Mouse (Mus musculus) stomach, postnatal 0 days (tissue): ENCODE results near the gene Olfr628. TPM values are rescaled to one million over a fixed set of nuclear protein-coding genes. Genes with fewer than 3 reads are reported as not detected.

ENCODE experiments used
- ATAC-seq: fragments of 200-750 bp; cut with Nextera tagmentation; 2 replicates; pipeline ENCODE4 v1.8.0; 2017; ENCODE audit not compliant: low FRiP score, low TSS enrichment
- DNase-seq: peaks from one replicate; pipeline ENCODE4 v3.0.0-alpha.2; 2016; ENCODE audit warnings: low spot score
- H3K27ac ChIP-seq: fragments of 300-500 bp; sonication (generic); replicated peaks from 2 replicates; pipeline ENCODE4 v1.5.1; 2014; ENCODE audit warnings: mild to moderate bottlenecking, control low read depth
- H3K27me3 ChIP-seq: fragments of 300-500 bp; sonication (generic); 2 replicates; pipeline ENCODE4 v1.6.1; 2014; ENCODE audit warnings: low read length; ENCODE audit not compliant: control insufficient read depth, insufficient read depth
- H3K36me3 ChIP-seq: fragments of 300-500 bp; sonication (generic); 2 replicates; pipeline ENCODE4 v1.6.1; 2014; ENCODE audit warnings: low read length, mixed read lengths; ENCODE audit not compliant: control insufficient read depth, insufficient read depth
- H3K4me1 ChIP-seq: fragments of 300-500 bp; sonication (generic); replicated peaks from 2 replicates; pipeline ENCODE4 v1.6.1; 2014; ENCODE audit warnings: antibody characterized with exemption; ENCODE audit not compliant: control insufficient read depth, insufficient read depth
- H3K4me2 ChIP-seq: fragments of 300-500 bp; sonication (generic); replicated peaks from 2 replicates; pipeline ENCODE4 v1.6.1; 2014; ENCODE audit warnings: low read depth, mild to moderate bottlenecking, control low read depth, moderate library complexity
- H3K4me3 ChIP-seq: fragments of 300-500 bp; sonication (generic); 2 replicates; pipeline ENCODE4 v1.5.1; 2014; ENCODE audit warnings: low read depth, low read length, control low read depth
- H3K9ac ChIP-seq: fragments of 300-500 bp; sonication (generic); 2 replicates; pipeline ENCODE4 v1.6.1; 2014; ENCODE audit warnings: mild to moderate bottlenecking, low read length, control low read depth, mixed read lengths
- H3K9me3 ChIP-seq: fragments of 300-500 bp; sonication (generic); 2 replicates; pipeline ENCODE4 v1.6.1; 2016; ENCODE audit warnings: low read length; ENCODE audit not compliant: control insufficient read depth
- CTCF ChIP-seq: IDR thresholded peaks from 2 replicates; pipeline ENCODE4 v1.5.1; 2016; ENCODE audit warnings: antibody characterized with exemption, low read depth, mild to moderate bottlenecking, moderate library complexity
- EP300 ChIP-seq: optimal IDR thresholded peaks from 2 replicates; pipeline ENCODE3; 2016; ENCODE audit warnings: antibody characterized with exemption
- WGBS: fragments of 180-500 bp; shearing (Covaris S2); extraction: QIAGEN DNeasy Blood & Tissue Kit; methylation state at CpG from one replicate; pipeline ENCODE4 v1.1.7; 2014; 5-methylcytosine and 5-hydroxymethylcytosine counted together
- polyA plus RNA-seq: library from polyadenylated mRNA; unstranded; fragments of >200 nt; fragmentation: Nextera tagmentation; extraction: Ambion mirVana; gene quantifications from 2 replicates; pipeline ENCODE4 v1.2.1, GENCODE M21; 2015

The Olfr628 gene
- polyA plus RNA-seq, 1 experiment from 2014 or later = not detected

GRCm38 (mm10) chr7:103779598-103779997 is 49.4 kb downstream of the Olfr628 start, which contains the start of gene Olfr68:
Olfr68 (minus strand) TSS chr7:103779698.
- no peak for DNase-seq

More at GRCm38 (mm10) chr7:103779598-103779997, 49.4 kb downstream of the Olfr628 start, which contains the start of gene Olfr68:
- Histone ChIP-seq H3K9me3 (no peaks in the 10 kb centered on the region), H3K36me3 (no peaks in the 10 kb centered on the region), H3K4me1 (no peaks in the 10 kb centered on the region), H3K4me2 (no peak within 1 kb of the TSS), H3K9ac (no peak within 1 kb of the TSS), H3K4me3 (no peak within 1 kb of the TSS), H3K27me3 (no peaks in the 10 kb centered on the region), H3K27ac (no peak within 1 kb of the TSS)
- TF ChIP-seq CTCF = no peak
- TF ChIP-seq EP300 = no peak
- WGBS = 68% methylated on average over 3 of the region's 3 CpGs
- no peak for ATAC-seq

Other genes with a start within 250 kb of the Olfr628 start
- not detected in 2 replicates for gene Olfr609, start 232.3 kb upstream of the Olfr628 start, polyA plus RNA-seq
- not detected in 2 replicates for gene Olfr610, start 218.3 kb upstream of the Olfr628 start, polyA plus RNA-seq
- not detected in 2 replicates for gene Olfr611, start 209.5 kb upstream of the Olfr628 start, polyA plus RNA-seq
- gene Olfr612, start 187.7 kb upstream of the Olfr628 start, polyA plus RNA-seq = not detected in 2 replicates
- gene Olfr613, start 182.3 kb upstream of the Olfr628 start, polyA plus RNA-seq = not detected in 2 replicates
- not detected in 2 replicates for gene Olfr615, start 174.3 kb upstream of the Olfr628 start, polyA plus RNA-seq
- gene Olfr616, start 161.2 kb upstream of the Olfr628 start, polyA plus RNA-seq = not detected in 2 replicates
- gene Olfr617, start 157.3 kb upstream of the Olfr628 start, polyA plus RNA-seq = not detected in 2 replicates
- gene Olfr618, start 140.3 kb upstream of the Olfr628 start, polyA plus RNA-seq = 0.10 and 0.22 TPM in 2 replicates
- gene Olfr619, start 129.8 kb upstream of the Olfr628 start, polyA plus RNA-seq = not detected in 2 replicates
- 0.10 TPM in 1 of 2 replicates, not detected in the other for gene Olfr620, start 117.8 kb upstream of the Olfr628 start, polyA plus RNA-seq
- not detected in 2 replicates for gene Olfr622, start 87.7 kb upstream of the Olfr628 start, polyA plus RNA-seq
- not detected in 2 replicates for gene Olfr623, start 66.7 kb upstream of the Olfr628 start, polyA plus RNA-seq
- 0.02 TPM in 1 of 2 replicates, not detected in the other for gene Olfr624, start 59.2 kb upstream of the Olfr628 start, polyA plus RNA-seq
- not detected in 2 replicates for gene Olfr625-ps1, start 47.7 kb upstream of the Olfr628 start, polyA plus RNA-seq
- gene Olfr243, start 15.7 kb upstream of the Olfr628 start, polyA plus RNA-seq = not detected in 2 replicates
- gene Olfr629, start 14.6 kb downstream of the Olfr628 start, polyA plus RNA-seq = not detected in 2 replicates
- not detected in 2 replicates for gene Olfr630, start 27.0 kb downstream of the Olfr628 start, polyA plus RNA-seq
- gene Olfr69, start 41.2 kb downstream of the Olfr628 start, polyA plus RNA-seq = not detected in 2 replicates
- 0.02 TPM in 1 of 2 replicates, not detected in the other for gene Olfr68, start 49.3 kb downstream of the Olfr628 start, polyA plus RNA-seq
- gene Olfr67, start 61.4 kb downstream of the Olfr628 start, polyA plus RNA-seq = not detected in 2 replicates
- gene Hbb-bt, start 83.6 kb downstream of the Olfr628 start, polyA plus RNA-seq = 137 and 177 TPM in 2 replicates
- 597 and 747 TPM in 2 replicates for gene Hbb-bs, start 97.7 kb downstream of the Olfr628 start, polyA plus RNA-seq
- gene Hbb-bh2, start 110.1 kb downstream of the Olfr628 start, polyA plus RNA-seq = not detected in 2 replicates
- gene Hbb-bh1, start 112.8 kb downstream of the Olfr628 start, polyA plus RNA-seq = not detected in 2 replicates
- gene Hbb-y, start 122.8 kb downstream of the Olfr628 start, polyA plus RNA-seq = not detected in 2 replicates
- not detected in 2 replicates for gene Olfr66, start 155.9 kb downstream of the Olfr628 start, polyA plus RNA-seq
- not detected in 2 replicates for gene Olfr64, start 164.1 kb downstream of the Olfr628 start, polyA plus RNA-seq
- gene Olfr65, start 173.1 kb downstream of the Olfr628 start, polyA plus RNA-seq = not detected in 2 replicates
- not detected in 2 replicates for gene Olfr631, start 198.5 kb downstream of the Olfr628 start, polyA plus RNA-seq
- not detected in 2 replicates for gene Olfr632, start 204.0 kb downstream of the Olfr628 start, polyA plus RNA-seq
- gene Olfr633, start 214.1 kb downstream of the Olfr628 start, polyA plus RNA-seq = not detected in 2 replicates
- 0.01 TPM in 1 of 2 replicates, not detected in the other for gene Olfr635, start 240.8 kb downstream of the Olfr628 start, polyA plus RNA-seq